Mouse (Mus musculus) testis, adult 2 months (tissue): ENCODE results near the gene Tiam1.

Experiments
- CTCF ChIP-seq: fragments of 200-500 bp; IDR thresholded peaks from 2 replicates; pipeline ENCODE4 v1.5.1; 2012; ENCODE audit warnings: low read depth, mild to moderate bottlenecking, inconsistent platforms, low read length, moderate library complexity; ENCODE audit not compliant: control insufficient read depth, insufficient read depth, insufficient replicate concordance
- POLR2A ChIP-seq: fragments of 200-500 bp; IDR thresholded peaks from 2 replicates; pipeline ENCODE4 v1.6.1; 2012; ENCODE audit warnings: low read depth, mild to moderate bottlenecking, inconsistent platforms, low read length, moderate library complexity; ENCODE audit not compliant: control insufficient read depth

- TF ChIP-seq CTCF (no peak), POLR2A (no peak)
Observed at GRCm38 (mm10) chr16:89954525-89954924, 189.0 kb downstream of the Tiam1 start.
